Comparison of ENCODE assay signal across 16 mouse cellular contexts in genomic region chr9:69055302-69055701, GRCm38 (mm10).
A peak's percentile ranks its signal among the peaks of the same experiment; 100 is the strongest.
DNase-seq lines count a peak whose midpoint lies in the region; TF ChIP-seq lines count a peak whose summit lies in the region.
"Had no signal": no experiment of that assay in that cellular context is flagged by ENCODE, and none has a peak within 500 bp of the region (broad histone marks: within the 10 kb centered on the region; RNA-seq: fewer than 3 reads in every experiment).

No protein-coding gene starts in this region.

- H3K9me3 ChIP-seq in heart, embryonic 10.5 days = no peaks in the 10 kb centered on the region
- H3K9me3 ChIP-seq: embryonic facial prominence, embryonic 15.5 days; liver, embryonic 13.5 days; midbrain, embryonic 15.5 days; neural tube, embryonic 15.5 days; stomach, embryonic 15.5 days had no signal

- TF ChIP-seq CTCF in gastrocnemius, adult 2 months (IDR thresholded peaks at IDR 0.05) = no peak

- no peaks in the 10 kb centered on the region for H3K4me1 ChIP-seq in heart, embryonic 10.5 days
- H3K4me1 ChIP-seq: liver, embryonic 13.5 days; midbrain, embryonic 15.5 days; stomach, embryonic 15.5 days had no signal

- H3K4me3 ChIP-seq in heart, embryonic 10.5 days = no peak overlapping the region
- H3K4me3 ChIP-seq in gastrocnemius, adult 2 months = no peak overlapping the region
- H3K4me3 ChIP-seq: embryonic facial prominence, embryonic 15.5 days; liver, embryonic 13.5 days; midbrain, embryonic 15.5 days; neural tube, embryonic 15.5 days; stomach, embryonic 15.5 days had no signal

- no peak overlapping the region for H3K27ac ChIP-seq in heart, embryonic 10.5 days
- peak overlapping the region; percentile 80 for H3K27ac ChIP-seq in gastrocnemius, adult 2 months
- H3K27ac ChIP-seq: embryonic facial prominence, embryonic 15.5 days; liver, embryonic 13.5 days; midbrain, embryonic 15.5 days; neural tube, embryonic 15.5 days; stomach, embryonic 15.5 days had no signal

- WGBS in heart, embryonic 10.5 days = 82% methylated on average over 5 of the region's 5 CpGs

- H3K36me3 ChIP-seq in heart, embryonic 10.5 days = no peaks in the 10 kb centered on the region
- H3K36me3 ChIP-seq: embryonic facial prominence, embryonic 15.5 days; liver, embryonic 13.5 days; midbrain, embryonic 15.5 days; neural tube, embryonic 15.5 days; stomach, embryonic 15.5 days had no signal

- DNase-seq in heart, adult 11 months = peak; percentile 96
- no peak for DNase-seq in heart, embryonic 10.5 days (ENCODE audit: low spot score)
- peak; percentile 20 for DNase-seq in ovary, postnatal 36 days (ENCODE audit: low spot score)
- no peak for DNase-seq in ovary, postnatal 10 days (ENCODE audit: low spot score)
- peak; percentile 84 for DNase-seq in gastrocnemius, adult 2 months
- DNase-seq in skeletal muscle tissue, adult 2 months (ENCODE audit: low read depth, low spot score) = peak; percentile 85
- no peak for DNase-seq in thymus, postnatal 36 days
- DNase-seq in frontal cortex, postnatal 36 days (ENCODE audit: low spot score in 2 of 2) = no peak
- DNase-seq: liver, embryonic 13.5 days; lung, postnatal 4 days; right cerebral cortex, postnatal 25 days; thymus, postnatal 4 days had no signal

- intact Hi-C loops in gastrocnemius, adult 2 months (cut with DNase I) = loop anchor here (2.0 kb wide), 1 partner anchor 37 kb away; no protein-coding TSS in a partner anchor

- H3K27me3 ChIP-seq in heart, embryonic 10.5 days (ENCODE audit: insufficient read depth, poor library complexity, severe bottlenecking) = 0 out of 2 replicates have a peak, but pooled peaks cover 7% of the 10 kb centered on the region
- H3K27me3 ChIP-seq: embryonic facial prominence, embryonic 15.5 days; liver, embryonic 13.5 days; midbrain, embryonic 15.5 days; neural tube, embryonic 15.5 days; stomach, embryonic 15.5 days had no signal

Comparison
In these comparisons a context has a peak if more than half of its experiments do, and no peak if none do; other contexts are left out.
1. DNase-seq: peak in heart, adult 11 months (single experiment), ovary, postnatal 36 days (single experiment), gastrocnemius, adult 2 months (single experiment) and skeletal muscle tissue, adult 2 months (single experiment); none in heart, embryonic 10.5 days (single experiment), ovary, postnatal 10 days (single experiment), thymus, postnatal 36 days (0 of 2) and frontal cortex, postnatal 36 days (0 of 2).